Mouse (Mus musculus) embryonic facial prominence, embryonic 10.5 days (tissue): Measurements from ENCODE around the gene Abhd5. TPM values are rescaled to one million over a fixed set of nuclear protein-coding genes. Genes with fewer than 3 reads are reported as not detected.
A peak's percentile ranks its signal among the peaks of the same experiment; 100 is the strongest.
"Not testable (repeated sequence)": the region's sequence is repeated elsewhere in the genome, so short reads cannot be mapped to it uniquely, and the experiment has no call there.

ENCODE experiments used
- DNase-seq: peaks from one replicate; pipeline ENCODE4 v3.0.0-alpha.2; 2017; ENCODE audit warnings: low spot score
- H3K27ac ChIP-seq: fragments of 300-500 bp; sonication (generic); replicated peaks from 2 replicates; pipeline ENCODE4 v1.5.1; 2016; ENCODE audit warnings: mild to moderate bottlenecking
- H3K27me3 ChIP-seq: fragments of 300-500 bp; sonication (generic); replicated peaks from 2 replicates; pipeline ENCODE4 v1.6.1; 2016; ENCODE audit warnings: low read depth, mild to moderate bottlenecking; ENCODE audit not compliant: poor library complexity, severe bottlenecking
- H3K36me3 ChIP-seq: fragments of 300-500 bp; sonication (generic); replicated peaks from 2 replicates; pipeline ENCODE4 v1.6.1; 2016; ENCODE audit warnings: mild to moderate bottlenecking, moderate library complexity
- H3K4me1 ChIP-seq: fragments of 300-500 bp; sonication (generic); 2 replicates; pipeline ENCODE4 v1.6.1; 2016
- H3K4me3 ChIP-seq: fragments of 300-500 bp; sonication (generic); 2 replicates; pipeline ENCODE4 v1.5.1; 2016; ENCODE audit warnings: mild to moderate bottlenecking, moderate library complexity
- H3K9me3 ChIP-seq: fragments of 300-500 bp; sonication (generic); 2 replicates; pipeline ENCODE4 v1.6.1; 2016; ENCODE audit warnings: mild to moderate bottlenecking
- WGBS: fragments of 180-500 bp; shearing (Covaris S2); methylation state at CpG from one replicate; pipeline ENCODE4 v1.1.7; 2016; 5-methylcytosine and 5-hydroxymethylcytosine counted together
- polyA plus RNA-seq: library from polyadenylated mRNA; unstranded; fragments of >200 nt; fragmentation: Nextera tagmentation; extraction: Ambion mirVana; gene quantifications from 2 replicates; pipeline ENCODE4 v1.2.1, GENCODE M21; 2016

Gene Abhd5
- 19.3 and 21.6 TPM in 2 replicates for polyA plus RNA-seq

DNA sequence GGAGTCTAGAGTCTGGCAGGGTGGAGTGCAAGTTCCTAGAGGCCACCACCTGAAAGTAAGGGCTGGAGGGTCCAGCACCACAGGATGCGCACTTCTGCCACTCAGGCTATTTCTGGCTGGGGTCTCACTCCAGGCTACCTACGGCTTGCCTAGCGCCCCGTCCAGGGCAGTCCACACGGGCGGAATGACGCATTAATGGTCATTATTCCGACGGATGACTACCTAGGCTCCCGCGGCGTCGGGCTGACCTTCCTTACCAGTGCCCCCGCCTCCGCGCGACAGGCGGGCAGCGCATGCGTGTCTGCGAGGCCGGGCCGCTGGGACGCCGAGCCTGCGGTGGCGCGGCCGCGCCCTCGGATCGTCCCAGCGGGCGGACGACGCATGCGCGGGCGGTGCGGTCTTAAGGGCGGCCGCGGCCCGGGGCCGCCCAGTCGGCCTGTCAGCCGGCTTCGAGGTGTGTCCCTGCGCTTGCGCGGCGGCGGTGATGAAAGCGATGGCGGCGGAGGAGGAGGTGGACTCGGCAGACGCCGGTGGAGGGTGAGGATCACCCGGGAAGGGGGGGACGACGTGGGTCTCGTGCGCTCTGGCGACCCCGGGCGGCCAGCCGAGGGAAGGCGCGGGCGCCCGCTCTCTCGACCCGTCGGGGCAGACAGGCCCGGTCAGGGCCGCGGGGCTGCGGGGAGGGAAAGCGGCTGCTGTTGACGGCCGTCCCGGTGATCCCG lies at the start of gene Abhd5:
Gene Abhd5 (plus strand): TSS at position 306 of the 722 bp plus-strand sequence.
- Histone ChIP-seq H3K4me1 (peaks cover 9% of the 10 kb centered on the region), H3K27me3 (0 out of 2 replicates have a peak, but pooled peaks cover 9% of the 10 kb centered on the region), H3K9me3 (no peaks in the 10 kb centered on the region), H3K27ac (peak within 1 kb of the TSS; percentile 88), H3K4me3 (peak within 1 kb of the TSS; percentile 80), H3K36me3 (no peaks in the 10 kb centered on the region)
- WGBS: under 1% methylated on average over 84 of the region's 84 CpGs
- peak; percentile 94 for DNase-seq

DNA sequence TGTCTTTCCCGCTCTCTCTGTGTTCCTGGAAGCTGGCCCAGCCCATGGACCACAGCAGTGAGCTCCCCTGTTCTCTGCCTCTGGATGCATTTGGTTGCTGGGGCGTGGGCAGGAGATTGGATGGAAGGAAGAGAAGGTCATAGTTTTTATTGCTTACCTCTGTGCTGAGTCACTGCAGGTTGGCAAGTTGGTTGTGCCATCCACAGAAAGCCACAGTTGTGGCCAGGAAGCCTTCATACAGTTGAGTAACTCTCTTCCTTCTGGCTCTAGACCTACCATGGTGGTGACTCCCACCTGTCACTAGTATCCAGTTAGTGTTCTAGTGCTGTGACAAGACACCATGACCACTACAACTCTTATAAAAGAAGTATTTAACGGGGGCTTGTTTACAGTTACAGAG lies 46.1 kb upstream of the Abhd5 start:
- H3K4me3 ChIP-seq: no peak overlapping the region
- H3K4me1 ChIP-seq: peaks cover 7% of the 10 kb centered on the region
- DNase-seq: no peak
- WGBS: 84% methylated on average over 3 of the region's 3 CpGs
- H3K27ac ChIP-seq: no peak overlapping the region
- no peaks in the 10 kb centered on the region for H3K36me3 ChIP-seq
- H3K27me3 ChIP-seq: 0 out of 2 replicates have a peak, but pooled peaks cover 5% of the 10 kb centered on the region
- no peaks in the 10 kb centered on the region for H3K9me3 ChIP-seq

DNA sequence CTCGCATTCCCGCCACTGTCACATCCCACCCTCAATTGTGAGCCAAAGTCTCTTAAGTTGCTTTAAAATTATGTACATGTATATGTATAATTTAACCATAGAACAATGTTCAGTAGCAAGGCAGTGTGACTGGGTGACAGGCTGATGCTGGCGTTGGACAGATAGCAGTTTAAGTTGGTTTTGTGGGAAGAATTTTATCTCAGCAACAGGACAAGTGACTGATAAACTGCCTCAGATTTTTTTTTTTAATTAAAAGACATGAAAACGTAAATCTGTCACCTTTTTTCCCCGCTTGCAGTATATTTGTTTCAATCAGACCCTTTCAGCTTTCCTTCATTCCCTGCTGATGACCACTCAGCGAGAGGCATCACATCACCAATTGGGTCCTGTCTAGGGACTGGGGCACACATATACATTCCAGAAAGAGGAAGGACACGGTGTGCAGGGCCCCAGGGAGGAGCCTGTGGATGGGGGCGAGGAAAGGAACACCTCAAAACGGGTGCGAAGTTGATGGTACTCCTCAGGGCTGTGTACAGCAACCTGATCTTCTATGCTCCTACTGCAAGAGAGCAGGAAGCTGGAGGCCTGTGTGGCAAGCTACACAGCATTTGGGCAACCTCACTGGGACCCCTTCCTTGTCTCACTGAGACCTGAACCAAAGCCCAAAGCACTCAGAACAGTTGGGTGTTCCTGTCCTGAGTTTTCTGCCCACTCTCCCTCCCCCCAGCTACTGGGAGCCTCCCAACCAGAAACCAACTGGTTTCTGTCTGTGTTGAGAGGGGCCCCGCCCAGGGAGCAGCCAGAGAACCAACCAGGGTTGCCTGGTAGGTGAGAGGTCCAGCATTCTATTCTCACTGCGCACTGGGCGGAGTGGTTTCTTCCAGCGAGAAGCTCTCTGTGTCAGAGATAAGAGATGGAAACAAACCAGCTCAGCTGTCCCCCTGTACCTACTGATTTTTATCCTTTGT lies 42.1 kb upstream of the Abhd5 start:
- H3K36me3 ChIP-seq: no peaks in the 10 kb centered on the region
- WGBS: 76% methylated on average over 14 of the region's 14 CpGs
- no peaks in the 10 kb centered on the region for H3K9me3 ChIP-seq
- H3K27ac ChIP-seq: no peak overlapping the region
- H3K4me3 ChIP-seq: no peak overlapping the region
- no peak for DNase-seq
- H3K27me3 ChIP-seq: 0 out of 2 replicates have a peak, but pooled peaks cover 5% of the 10 kb centered on the region
- H3K4me1 ChIP-seq: peaks cover 19% of the 10 kb centered on the region

DNA sequence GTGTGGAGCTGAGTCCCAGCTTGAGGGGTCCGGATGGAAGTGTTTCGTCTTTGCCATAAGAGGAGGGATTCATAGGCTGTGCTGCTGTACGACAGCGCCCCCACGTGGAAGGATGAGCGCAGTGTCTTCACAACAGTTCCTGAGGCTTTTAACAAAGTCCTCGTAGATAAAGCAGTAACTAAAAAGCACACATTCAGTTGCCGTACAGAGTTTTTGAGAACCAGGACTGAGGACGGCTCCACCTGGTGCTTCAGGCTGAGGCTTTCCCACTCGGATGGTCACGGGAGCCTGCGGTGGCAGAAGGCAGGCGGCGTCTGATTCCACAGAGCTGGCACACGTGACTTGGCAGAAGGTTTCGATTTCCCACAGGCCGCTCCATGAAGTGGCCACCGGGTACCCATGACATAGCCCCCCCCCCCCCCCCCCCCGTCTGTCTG lies 40.8 kb upstream of the Abhd5 start:
- WGBS: 7% methylated on average over 19 of the region's 19 CpGs

DNA sequence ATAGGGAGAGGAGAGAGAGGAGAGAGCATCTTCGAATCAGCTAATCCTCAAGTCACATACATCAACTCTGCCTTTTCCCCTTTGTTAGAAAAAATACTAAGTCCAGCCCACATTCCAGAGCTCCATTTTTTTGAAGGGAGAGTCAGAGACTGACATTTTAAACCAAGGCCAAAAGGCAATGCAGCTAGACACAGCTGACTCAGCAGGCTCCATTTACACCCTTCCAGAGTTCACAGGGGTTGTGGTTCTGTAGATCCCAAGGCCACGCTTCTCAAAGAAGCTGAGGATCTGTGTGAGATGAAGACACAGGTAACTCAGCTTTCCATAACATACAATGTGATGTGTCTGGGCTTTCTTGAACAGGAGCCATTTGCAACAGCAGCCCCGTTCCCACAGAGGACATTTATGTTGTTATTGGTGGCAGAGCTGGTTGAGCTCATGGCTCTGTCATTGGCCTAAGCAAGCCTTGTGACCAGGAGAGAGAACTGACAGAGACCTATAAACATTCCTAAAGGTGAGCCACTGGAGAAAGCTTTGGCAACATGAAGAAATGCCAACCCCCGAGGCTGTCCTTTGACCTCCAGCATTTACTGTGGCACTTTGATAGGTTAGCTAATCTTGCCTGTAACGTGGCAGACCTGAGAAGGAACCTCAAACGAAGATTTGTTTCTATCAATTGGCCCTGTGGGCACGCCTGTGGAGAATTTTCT lies 40.2 kb upstream of the Abhd5 start:
- 67% methylated on average over 7 of the region's 7 CpGs for WGBS
- Histone ChIP-seq H3K4me1 (peaks cover 26% of the 10 kb centered on the region), H3K36me3 (no peaks in the 10 kb centered on the region), H3K4me3 (peak overlapping the region; percentile 59), H3K27me3 (0 out of 2 replicates have a peak, but pooled peaks cover 5% of the 10 kb centered on the region), H3K27ac (peak overlapping the region; percentile 90), H3K9me3 (no peaks in the 10 kb centered on the region)
- no peak for DNase-seq

More for the DNA sequence above, 40.8 kb upstream of the Abhd5 start:
- peak overlapping the region; percentile 90 for H3K27ac ChIP-seq
- no peaks in the 10 kb centered on the region for H3K9me3 ChIP-seq
- H3K4me1 ChIP-seq: peaks cover 26% of the 10 kb centered on the region
- H3K27me3 ChIP-seq: 0 out of 2 replicates have a peak, but pooled peaks cover 5% of the 10 kb centered on the region
- peak; percentile 89 for DNase-seq
- no peaks in the 10 kb centered on the region for H3K36me3 ChIP-seq
- H3K4me3 ChIP-seq: peak overlapping the region; percentile 59

DNA sequence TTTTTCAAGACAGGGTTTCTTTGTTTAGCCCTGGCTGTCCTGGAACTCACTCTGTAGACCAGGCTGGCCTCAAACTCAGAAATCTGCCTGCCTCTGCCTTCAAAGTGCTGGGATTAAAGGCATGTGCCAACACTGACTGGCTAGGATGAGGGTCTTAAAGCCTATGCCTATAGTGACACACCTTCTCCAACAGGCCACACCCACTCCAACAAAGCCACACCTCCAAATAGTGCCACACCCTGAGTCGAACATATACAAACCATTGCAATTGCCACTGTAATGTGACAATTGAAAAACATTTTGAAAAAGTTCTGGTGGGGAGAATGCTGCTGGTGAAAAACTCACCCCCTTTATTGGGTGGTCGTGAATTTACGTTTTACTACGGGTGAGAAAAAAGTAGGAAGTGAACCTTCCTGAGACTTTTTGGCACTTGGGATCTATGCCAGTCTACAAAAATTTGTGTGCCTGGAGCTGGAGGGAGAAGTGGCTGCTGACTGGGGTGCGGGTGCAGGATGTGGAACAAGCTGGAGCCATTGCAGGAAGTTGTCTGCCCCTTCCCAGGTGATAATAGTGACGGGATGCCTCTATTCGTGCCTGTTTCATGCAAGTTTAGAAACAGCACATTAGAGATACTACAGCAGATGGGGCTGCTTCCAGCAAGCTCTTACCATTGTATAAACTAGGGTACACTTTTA lies 39.0 kb upstream of the Abhd5 start:
- no peak overlapping the region for H3K4me3 ChIP-seq
- no peak overlapping the region for H3K27ac ChIP-seq
- H3K9me3 ChIP-seq: no peaks in the 10 kb centered on the region
- WGBS: 89% methylated on average over 7 of the region's 7 CpGs
- no peaks in the 10 kb centered on the region for H3K36me3 ChIP-seq
- H3K27me3 ChIP-seq: 0 out of 2 replicates have a peak, but pooled peaks cover 5% of the 10 kb centered on the region
- peaks cover 26% of the 10 kb centered on the region for H3K4me1 ChIP-seq
- DNase-seq: no peak

DNA sequence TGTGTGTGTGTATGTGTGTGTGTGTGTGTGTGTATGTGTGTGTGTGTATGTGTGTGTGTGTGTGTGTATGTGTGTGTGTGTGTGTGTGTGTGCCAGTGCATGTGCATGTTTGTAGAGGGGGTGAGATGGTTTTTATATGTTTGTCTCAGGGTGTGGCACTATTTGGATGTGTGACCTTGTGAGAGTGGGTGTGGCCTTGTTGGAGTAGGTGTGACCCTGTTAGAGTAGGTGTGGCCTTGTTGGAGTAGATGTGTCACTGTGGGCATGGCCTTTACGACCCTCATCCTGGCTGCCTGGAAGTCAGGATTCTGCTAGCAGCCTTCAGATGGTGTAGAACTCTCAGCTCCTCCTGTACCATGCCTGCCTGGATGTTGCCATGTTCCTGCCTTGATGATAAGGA lies 38.3 kb upstream of the Abhd5 start:
- H3K4me1 ChIP-seq: peaks cover 26% of the 10 kb centered on the region
- DNase-seq, H3K4me3 ChIP-seq, H3K9me3 ChIP-seq, H3K36me3 ChIP-seq, H3K27me3 ChIP-seq, H3K27ac ChIP-seq: not testable (repeated sequence)
- WGBS: 86% methylated on average over 1 of the region's 1 CpGs

DNA sequence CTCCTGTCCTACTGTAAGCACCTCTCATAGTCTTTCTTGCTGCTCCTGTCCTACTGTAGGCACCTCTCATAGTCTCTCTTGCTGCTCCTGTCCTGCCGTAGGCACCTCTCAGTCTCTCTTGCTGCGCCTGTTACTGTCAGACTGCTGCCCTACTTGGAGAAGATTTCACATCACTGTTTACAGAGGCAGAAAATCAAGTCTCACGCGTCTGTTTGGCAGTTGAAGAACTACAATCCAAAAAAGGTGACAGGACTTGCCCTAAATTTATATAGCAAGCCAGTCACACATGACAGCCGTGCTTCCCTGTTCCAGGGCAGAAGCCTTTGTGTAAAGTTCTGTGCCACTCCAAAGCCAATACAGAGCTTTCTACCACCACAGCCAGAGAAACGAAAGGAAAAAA lies 37.0 kb upstream of the Abhd5 start:
- 91% methylated on average over 6 of the region's 6 CpGs for WGBS
- Histone ChIP-seq H3K27ac (no peak overlapping the region), H3K36me3 (no peaks in the 10 kb centered on the region), H3K27me3 (0 out of 2 replicates have a peak, but pooled peaks cover 2% of the 10 kb centered on the region), H3K4me3 (no peak overlapping the region), H3K4me1 (peaks cover 24% of the 10 kb centered on the region), H3K9me3 (no peaks in the 10 kb centered on the region)
- no peak for DNase-seq

DNA sequence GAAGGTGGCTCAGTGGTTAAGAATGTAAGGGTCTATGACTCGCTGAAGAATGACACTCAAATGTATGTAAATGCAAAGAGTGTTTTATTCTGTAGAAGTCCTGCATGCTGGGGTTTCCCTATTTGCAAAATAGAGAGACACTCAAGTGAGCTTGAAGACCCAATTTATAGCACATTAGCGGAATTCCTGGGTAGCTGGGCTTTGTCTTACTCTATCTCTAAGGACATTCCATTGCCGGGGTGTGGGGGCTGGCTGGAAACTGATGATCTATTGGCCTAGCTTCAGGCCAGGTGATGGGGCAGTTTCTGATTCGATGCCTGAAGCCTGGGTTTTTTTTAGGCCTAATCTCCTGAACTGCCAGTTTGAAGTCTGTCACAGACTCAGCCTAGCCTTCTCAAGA lies 36.5 kb upstream of the Abhd5 start:
- H3K9me3 ChIP-seq: no peaks in the 10 kb centered on the region
- H3K4me3 ChIP-seq: no peak overlapping the region
- H3K27me3 ChIP-seq: no peaks in the 10 kb centered on the region
- H3K27ac ChIP-seq: no peak overlapping the region
- H3K4me1 ChIP-seq: peaks cover 20% of the 10 kb centered on the region
- no peak for DNase-seq
- H3K36me3 ChIP-seq: no peaks in the 10 kb centered on the region
- WGBS: 67% methylated on average over 4 of the region's 4 CpGs

DNA sequence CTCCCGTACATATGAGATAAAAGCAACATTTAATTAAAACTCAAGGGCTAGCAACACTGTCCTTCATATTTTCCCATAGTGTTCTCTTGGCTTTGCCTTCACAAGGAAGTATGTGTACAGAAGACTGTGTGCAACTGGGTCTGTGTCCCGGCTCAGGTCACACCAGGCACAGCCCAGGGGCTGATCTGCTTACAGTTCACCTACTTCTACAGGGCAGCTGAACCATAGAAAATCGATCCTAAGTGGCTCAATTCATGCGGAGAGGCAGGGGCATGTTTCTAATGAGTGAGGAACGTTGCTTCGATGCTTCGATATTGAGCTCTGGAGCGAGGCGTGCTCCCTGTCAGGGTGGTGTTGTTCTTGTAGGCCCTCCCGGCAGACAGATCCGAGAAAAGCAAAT lies 35.9 kb upstream of the Abhd5 start:
- Histone ChIP-seq H3K4me1 (peaks cover 17% of the 10 kb centered on the region), H3K9me3 (no peaks in the 10 kb centered on the region), H3K27me3 (no peaks in the 10 kb centered on the region), H3K36me3 (no peaks in the 10 kb centered on the region), H3K4me3 (no peak overlapping the region), H3K27ac (no peak overlapping the region)
- DNase-seq: peak; percentile 12
- WGBS: 67% methylated on average over 11 of the region's 11 CpGs

DNA sequence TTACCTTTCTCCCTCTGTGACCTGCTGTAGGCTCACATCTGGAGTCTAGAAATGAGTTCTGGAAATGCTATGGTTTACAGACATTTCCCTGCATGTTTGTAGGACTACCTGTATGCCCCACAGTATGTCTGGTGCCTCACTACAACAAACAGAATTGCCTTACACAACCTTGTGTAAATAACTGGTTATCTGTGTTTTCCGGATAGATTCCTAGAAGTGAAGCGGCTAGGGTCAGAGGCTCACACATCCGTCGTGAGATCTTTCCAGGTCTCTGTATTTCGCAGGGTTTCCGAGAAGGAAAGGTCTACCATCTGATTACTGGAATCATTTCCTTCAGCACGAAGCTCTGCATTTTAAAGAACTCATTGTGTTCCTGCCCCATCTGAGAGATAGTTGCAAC lies 34.8 kb upstream of the Abhd5 start:
- Histone ChIP-seq H3K27ac (no peak overlapping the region), H3K9me3 (no peaks in the 10 kb centered on the region), H3K36me3 (no peaks in the 10 kb centered on the region), H3K27me3 (no peaks in the 10 kb centered on the region), H3K4me3 (no peak overlapping the region), H3K4me1 (peaks cover 7% of the 10 kb centered on the region; the same call in 1 of the 2 replicates)
- whole genome bisulfite sequencing: 91% methylated on average over 7 of the region's 7 CpGs
- no peak for DNase-seq
